Mouse (Mus musculus) cortical plate, adult 2 months (tissue): Measurements from ENCODE around the gene Nudt16l1. TPM values are rescaled to one million over a fixed set of nuclear protein-coding genes. Genes with fewer than 3 reads are reported as not detected.

Source experiments
- H3K27ac ChIP-seq: fragments of 200-500 bp; 2 replicates; pipeline ENCODE4 v1.5.1; 2012; ENCODE audit warnings: low read length, control low read depth, inconsistent platforms; ENCODE audit not compliant: insufficient read depth
- H3K4me1 ChIP-seq: fragments of 200-500 bp; 2 replicates; pipeline ENCODE4 v1.6.1; 2011; ENCODE audit warnings: low read length; ENCODE audit not compliant: control insufficient read depth, insufficient read depth
- H3K4me3 ChIP-seq: fragments of 200-500 bp; 2 replicates; pipeline ENCODE4 v1.5.1; 2011; ENCODE audit warnings: mild to moderate bottlenecking, low read length, control low read depth; ENCODE audit not compliant: insufficient read depth
- CTCF ChIP-seq: fragments of 200-500 bp; IDR thresholded peaks from 2 replicates; pipeline ENCODE4 v1.5.1; 2011; ENCODE audit warnings: mild to moderate bottlenecking, control low read depth, low read length; ENCODE audit not compliant: insufficient read depth; ENCODE audit errors: extremely low read depth
- POLR2A ChIP-seq: fragments of 200-500 bp; IDR thresholded peaks from 2 replicates; pipeline ENCODE4 v1.6.1; 2011; ENCODE audit warnings: mild to moderate bottlenecking, low read length, control low read depth; ENCODE audit not compliant: insufficient read depth; ENCODE audit errors: extremely low read depth
- polyA plus RNA-seq: library from polyadenylated mRNA; depleted of rRNA; stranded (reverse); fragments of >200 nt; gene quantifications from 2 replicates; pipeline ENCODE4 v1.2.3, GENCODE M21; 2012; rRNA removed

Gene Nudt16l1
- 102 and 104 TPM in 2 replicates for polyA plus RNA-seq

DNA sequence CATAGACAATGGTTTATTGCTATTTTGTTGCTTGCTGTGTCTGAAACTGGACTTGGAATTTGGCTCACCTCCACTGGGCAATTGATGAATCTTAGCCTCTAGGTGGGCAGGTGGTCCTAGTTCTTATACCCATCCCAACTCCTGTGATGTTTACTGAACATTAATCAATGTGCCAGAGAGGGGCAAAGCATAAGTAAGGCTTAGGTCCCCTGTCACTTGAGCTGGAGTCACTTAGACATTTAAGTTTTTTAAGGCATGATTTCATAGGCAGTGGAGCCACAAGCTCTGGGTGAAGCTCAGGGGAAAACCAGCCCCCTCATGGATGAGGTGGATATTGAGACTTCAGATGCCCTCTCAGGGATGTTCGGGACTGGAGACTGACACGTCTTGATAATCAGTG is at the start of gene Nudt16l1:
Gene Nudt16l1 (plus strand): TSS at position 301 of the 400 bp plus-strand sequence.
- Histone ChIP-seq H3K27ac (peak within 1 kb of the TSS; percentile 89), H3K4me3 (peak within 1 kb of the TSS; percentile 95)
- TF ChIP-seq POLR2A (no peak), CTCF (no peak)

DNA sequence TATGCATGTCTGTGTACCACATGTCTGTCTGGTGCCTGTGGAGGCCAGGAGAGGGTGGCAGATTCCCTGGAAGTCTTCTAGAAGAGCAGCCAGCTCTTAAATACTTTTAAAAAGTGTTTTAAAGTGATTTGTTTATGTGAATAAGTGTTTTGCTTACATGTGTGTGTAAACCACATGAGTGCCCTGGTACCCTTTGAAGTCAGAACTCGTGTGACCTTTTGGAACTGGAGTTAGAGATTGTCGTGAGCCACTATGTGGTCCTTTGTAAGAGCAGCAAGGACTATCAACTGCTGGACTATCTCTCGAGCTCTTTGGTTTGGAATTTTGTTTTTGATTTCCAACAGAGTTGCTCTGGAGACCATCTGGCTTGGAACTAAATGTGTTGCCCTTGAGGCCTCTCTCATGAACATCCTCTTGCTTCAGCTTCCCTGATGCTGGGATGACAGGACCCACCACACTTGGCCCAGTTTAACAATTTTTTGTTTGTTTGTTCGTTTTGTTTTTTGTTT is 48.3 kb upstream of the Nudt16l1 start:
- Histone ChIP-seq H3K4me1 (peaks cover 8% of the 10 kb centered on the region), H3K27ac (no peak overlapping the region), H3K4me3 (no peak overlapping the region)
- TF ChIP-seq CTCF (no peak), POLR2A (no peak)

More for the DNA sequence above, at the start of gene Nudt16l1:
- peaks cover 14% of the 10 kb centered on the region for H3K4me1 ChIP-seq

DNA sequence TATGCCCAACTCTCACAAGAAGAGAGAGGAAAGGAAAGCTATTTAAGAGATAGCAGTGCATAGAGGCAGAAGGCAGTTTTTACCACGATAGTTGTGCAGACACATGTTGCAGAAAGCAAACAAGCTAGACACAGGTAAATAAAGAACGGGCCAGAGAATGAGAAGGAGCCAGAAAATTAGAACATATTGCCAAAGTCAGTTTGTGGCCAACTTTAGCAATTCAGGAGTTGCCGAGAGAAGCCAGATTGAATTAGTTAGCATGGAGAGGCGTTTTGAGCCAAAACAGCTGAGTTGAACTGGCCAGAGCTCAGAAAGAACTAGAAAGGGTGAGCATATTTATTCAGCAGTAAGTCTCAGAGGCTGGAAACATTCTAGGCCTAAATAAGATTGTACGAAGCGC is 46.4 kb upstream of the Nudt16l1 start:
- Histone ChIP-seq H3K27ac (no peak overlapping the region), H3K4me1 (peaks cover 19% of the 10 kb centered on the region), H3K4me3 (no peak overlapping the region)
- TF ChIP-seq POLR2A (no peak), CTCF (no peak)

DNA sequence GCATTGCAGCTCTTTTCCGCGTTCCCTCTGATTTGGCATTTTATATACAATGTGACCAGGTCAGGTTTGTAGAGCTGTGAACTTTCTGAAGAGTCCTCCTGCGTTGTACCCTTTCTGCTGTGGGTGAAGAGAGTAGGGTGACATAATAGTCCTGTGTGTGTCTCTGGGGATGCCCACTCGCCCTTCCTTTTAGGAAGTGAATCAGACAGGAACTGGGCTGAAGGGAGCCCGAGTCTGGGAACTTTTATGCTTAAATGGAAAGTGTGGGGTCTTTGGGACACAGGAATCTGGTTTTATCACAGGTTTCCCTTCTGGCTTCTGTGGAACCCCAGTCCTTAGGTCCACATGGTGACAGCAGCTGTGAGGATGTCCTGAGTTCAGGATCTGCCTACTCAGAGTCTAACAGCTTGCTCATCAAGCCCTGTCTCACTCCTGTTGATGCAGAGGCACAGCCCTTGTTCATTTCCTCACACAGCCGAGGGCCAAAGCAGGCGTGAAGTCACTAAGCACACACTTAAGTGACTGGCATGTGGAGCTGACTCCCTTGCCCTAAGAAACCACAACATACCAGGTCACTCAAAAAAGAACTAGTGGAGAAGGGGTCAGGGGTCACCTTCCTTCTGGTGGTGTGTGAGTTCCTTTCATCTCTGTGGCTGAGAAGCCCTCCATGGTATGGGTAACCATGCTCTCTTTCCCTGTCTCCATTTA is 44.2 kb upstream of the Nudt16l1 start:
- Histone ChIP-seq H3K4me3 (no peak overlapping the region), H3K4me1 (peaks cover 15% of the 10 kb centered on the region), H3K27ac (no peak overlapping the region)
- TF ChIP-seq CTCF (no peak), POLR2A (no peak)

DNA sequence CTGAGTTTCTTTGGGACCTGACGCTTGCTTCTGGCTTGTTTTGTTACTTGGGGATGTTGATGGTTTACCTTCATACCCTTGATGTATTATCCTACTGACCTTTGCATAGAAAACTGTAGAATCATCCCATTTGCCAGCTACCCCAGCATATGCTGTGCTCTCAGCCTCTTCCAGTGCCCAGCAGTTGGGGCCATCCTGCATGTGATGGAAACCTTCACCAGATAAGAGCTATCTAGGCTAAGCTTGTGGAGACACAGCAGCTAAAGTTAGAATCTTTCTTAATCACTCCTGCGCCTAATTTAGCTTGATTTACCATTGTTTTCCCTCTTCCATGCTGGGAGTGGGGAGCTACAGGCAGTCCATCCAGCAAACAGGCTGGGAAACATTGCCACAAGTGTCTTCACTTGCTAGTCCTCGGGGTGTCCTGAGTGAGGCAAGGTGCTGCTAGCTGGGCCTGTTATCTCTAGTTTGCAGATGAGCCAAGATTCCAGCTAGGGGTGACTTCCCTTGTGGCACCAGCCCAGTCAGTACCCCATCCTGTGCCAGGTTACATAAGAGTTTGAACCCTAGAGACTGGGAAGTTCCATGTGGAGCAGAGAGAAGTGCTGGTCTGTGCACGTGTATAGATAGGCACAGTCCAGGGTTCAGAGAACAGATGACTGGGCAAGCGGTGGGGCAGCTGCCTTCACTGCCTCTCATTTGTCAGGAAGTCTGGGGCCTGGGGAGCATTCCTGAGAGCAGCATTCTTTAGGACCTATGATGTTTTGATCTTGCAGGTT is 42.1 kb upstream of the Nudt16l1 start:
- peaks cover 13% of the 10 kb centered on the region for H3K4me1 ChIP-seq
- H3K27ac ChIP-seq: no peak overlapping the region
- TF ChIP-seq POLR2A: no peak
- TF ChIP-seq CTCF: no peak
- no peak overlapping the region for H3K4me3 ChIP-seq

DNA sequence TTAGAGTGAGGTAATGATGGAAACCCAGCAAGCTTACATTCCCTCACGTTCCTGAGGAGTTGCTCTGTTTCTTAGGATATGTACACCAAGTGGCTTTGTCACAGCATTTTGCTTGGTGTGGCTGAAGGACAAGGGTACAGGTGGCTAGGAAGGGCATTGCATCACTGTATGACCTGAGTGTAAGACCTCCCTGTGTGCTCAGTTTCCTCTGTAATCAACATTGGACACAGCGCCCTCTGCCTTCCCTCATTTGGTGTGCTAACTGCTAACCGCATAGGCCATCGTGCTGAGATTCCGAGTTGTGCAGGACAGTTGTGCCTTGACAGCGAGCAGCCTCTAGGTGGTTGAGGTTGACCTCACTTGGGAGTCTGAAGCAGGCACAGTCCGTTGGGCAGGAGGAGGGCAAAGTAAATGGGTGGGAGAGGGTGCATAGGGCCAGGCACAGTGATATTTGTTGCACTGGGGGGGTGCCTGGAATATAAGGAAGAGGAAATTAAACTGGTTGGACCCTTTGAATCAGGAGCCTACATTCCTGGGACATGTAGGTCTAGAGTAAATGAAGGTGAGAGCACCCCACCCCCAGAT is 41.3 kb upstream of the Nudt16l1 start:
- peaks cover 13% of the 10 kb centered on the region for H3K4me1 ChIP-seq
- no peak overlapping the region for H3K27ac ChIP-seq
- H3K4me3 ChIP-seq: no peak overlapping the region
- TF ChIP-seq POLR2A: no peak
- TF ChIP-seq CTCF: no peak

DNA sequence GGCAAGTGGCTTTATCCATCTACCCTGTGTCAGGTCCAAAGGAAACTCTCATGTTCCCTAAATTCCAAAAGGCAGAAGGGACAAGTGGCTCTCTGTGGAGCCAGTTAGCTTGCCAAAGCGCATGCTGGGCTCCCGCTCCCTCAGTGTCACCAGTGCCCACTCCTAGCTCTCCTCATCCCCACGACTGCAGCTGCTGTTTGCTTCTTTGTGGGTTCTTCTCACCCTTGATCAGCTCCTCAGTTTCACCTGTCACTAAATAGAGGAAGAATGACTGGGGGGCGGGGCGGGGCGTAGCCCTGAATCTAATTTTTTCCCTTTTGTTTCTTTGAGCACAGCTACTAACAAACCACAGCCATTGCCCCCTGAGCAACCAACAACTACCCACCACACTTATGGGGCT is 39.7 kb upstream of the Nudt16l1 start:
- no peak for TF ChIP-seq CTCF
- no peak for TF ChIP-seq POLR2A
- Histone ChIP-seq H3K4me3 (no peak overlapping the region), H3K4me1 (peaks cover 13% of the 10 kb centered on the region), H3K27ac (no peak overlapping the region)

DNA sequence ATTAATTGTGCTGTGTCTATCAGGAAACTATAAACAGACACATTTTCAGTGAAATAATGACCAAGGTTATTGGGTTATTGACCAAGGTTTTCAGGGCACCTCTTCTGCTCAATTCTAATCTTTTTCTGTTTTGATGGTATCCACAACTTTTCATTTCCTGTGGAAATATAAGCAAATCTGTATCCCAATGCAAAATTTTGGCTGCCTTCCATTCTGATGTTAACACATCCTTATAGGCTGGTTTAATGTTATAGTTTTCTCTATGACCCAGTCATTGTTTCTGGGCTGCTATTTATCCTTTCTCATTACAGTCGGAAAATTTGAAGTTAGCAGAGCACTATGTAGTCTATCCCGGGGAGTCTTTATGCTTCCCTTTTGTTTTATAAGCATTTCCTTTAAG is 38.9 kb upstream of the Nudt16l1 start:
- peaks cover 13% of the 10 kb centered on the region for H3K4me1 ChIP-seq
- TF ChIP-seq POLR2A (no peak), CTCF (no peak)
- no peak overlapping the region for H3K4me3 ChIP-seq
- no peak overlapping the region for H3K27ac ChIP-seq

DNA sequence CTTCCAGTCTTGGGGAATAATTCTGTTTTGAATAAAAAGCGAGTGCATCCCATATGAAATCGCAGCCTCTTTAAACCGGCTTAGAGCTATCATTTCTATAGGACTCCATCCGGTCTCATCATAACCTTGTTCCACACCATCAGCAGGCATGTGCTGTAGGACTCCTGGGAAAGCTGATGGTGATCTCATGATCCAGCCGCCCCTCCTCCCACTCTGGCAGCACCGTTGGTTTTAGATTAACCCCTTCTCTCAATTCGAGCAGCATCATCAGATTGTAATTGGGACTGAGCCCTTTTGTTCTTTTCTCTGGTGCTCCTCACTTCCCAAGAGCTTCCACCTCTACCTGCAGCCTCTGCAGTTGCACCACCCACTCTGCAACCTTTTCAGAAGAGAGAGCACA is 37.4 kb upstream of the Nudt16l1 start:
- TF ChIP-seq CTCF (no peak), POLR2A (no peak)
- H3K27ac ChIP-seq: no peak overlapping the region
- no peak overlapping the region for H3K4me3 ChIP-seq
- H3K4me1 ChIP-seq: peaks cover 10% of the 10 kb centered on the region
